Mouse (Mus musculus) forebrain, embryonic 12.5 days (tissue): ENCODE results near the gene Chd9. TPM values are rescaled to one million over a fixed set of nuclear protein-coding genes. Genes with fewer than 3 reads are reported as not detected.

Experiments used
- ATAC-seq: fragments of 200-750 bp; cut with Nextera tagmentation; 2 replicates; pipeline ENCODE4 v1.8.0; 2017; ENCODE audit warnings: moderate TSS enrichment; ENCODE audit not compliant: low FRiP score
- H3K27ac ChIP-seq: fragments of 300-500 bp; sonication (generic); 2 replicates; pipeline ENCODE4 v1.5.1; 2016; ENCODE audit warnings: mild to moderate bottlenecking
- H3K27me3 ChIP-seq: fragments of 300-500 bp; sonication (generic); 2 replicates; pipeline ENCODE4 v1.6.1; 2016; ENCODE audit warnings: mild to moderate bottlenecking
- H3K36me3 ChIP-seq: fragments of 300-500 bp; sonication (generic); replicated peaks from 2 replicates; pipeline ENCODE4 v1.6.1; 2016; ENCODE audit warnings: mild to moderate bottlenecking
- H3K4me1 ChIP-seq: fragments of 300-500 bp; sonication (generic); 2 replicates; pipeline ENCODE4 v1.6.1; 2016
- H3K4me2 ChIP-seq: fragments of 300-500 bp; sonication (generic); 2 replicates; pipeline ENCODE4 v1.6.1; 2016; ENCODE audit warnings: mild to moderate bottlenecking, moderate library complexity
- H3K4me3 ChIP-seq: fragments of 300-500 bp; sonication (generic); replicated peaks from 2 replicates; pipeline ENCODE4 v1.5.1; 2016; ENCODE audit warnings: mild to moderate bottlenecking
- H3K9ac ChIP-seq: fragments of 300-500 bp; sonication (generic); 2 replicates; pipeline ENCODE4 v1.6.1; 2016; ENCODE audit warnings: mild to moderate bottlenecking
- H3K9me3 ChIP-seq: fragments of 300-500 bp; sonication (generic); 2 replicates; pipeline ENCODE4 v1.6.1; 2016
- WGBS: fragments of 180-500 bp; shearing (Covaris S2); methylation state at CpG from one replicate; pipeline ENCODE4 v1.1.7; 2016; 5-methylcytosine and 5-hydroxymethylcytosine counted together
- polyA plus RNA-seq: library from polyadenylated mRNA; unstranded; fragments of >200 nt; fragmentation: Nextera tagmentation; extraction: Ambion mirVana; gene quantifications from 2 replicates; pipeline ENCODE4 v1.2.1, GENCODE M21; 2016

Chd9 gene
- 72.0 and 73.3 TPM in 2 replicates for polyA plus RNA-seq

DNA sequence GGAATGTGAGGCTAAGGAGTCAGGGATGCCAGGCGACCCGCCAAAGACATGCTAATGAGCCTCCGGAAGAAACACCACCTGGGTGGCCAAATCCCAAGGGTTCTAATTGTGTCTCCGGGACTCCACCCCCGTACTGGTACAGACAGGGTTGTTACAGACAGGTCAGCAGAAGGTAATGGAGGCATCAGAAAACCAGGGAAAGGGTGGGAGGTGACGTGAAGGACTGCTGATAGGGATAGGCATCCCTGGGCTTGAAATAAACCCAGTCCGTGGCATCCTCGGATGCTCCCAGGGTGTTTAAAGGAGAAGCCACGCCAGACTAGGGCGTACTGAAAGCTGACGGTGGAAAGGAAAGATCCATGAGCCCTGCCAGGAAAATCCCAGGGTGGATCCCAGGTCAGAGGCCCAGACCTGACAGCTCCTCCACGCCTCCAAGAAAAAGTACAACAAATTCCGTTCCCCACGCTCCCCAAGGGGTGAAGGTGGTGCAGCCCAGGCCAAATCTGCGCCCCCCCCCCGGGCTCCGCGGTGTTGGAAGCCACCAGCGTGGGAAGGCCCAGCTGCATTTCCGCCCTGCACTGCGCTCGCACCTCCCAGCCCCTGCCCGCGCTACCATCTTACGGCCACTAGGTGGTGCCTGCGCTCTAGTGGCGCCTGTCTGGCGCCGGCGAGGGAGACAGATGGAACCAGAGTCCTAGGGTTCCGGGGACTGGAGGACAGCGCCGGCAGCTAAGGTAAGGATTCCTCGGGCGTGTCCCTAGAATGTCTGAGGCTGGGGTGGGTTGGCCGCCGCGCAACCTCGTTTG, at the start of gene Chd9:
Chd9 (plus strand) TSS at position 172 of the 806 bp plus-strand sequence.
- WGBS = under 1% methylated on average over 38 of the region's 39 CpGs
- ATAC-seq = peak; percentile 94
- Histone ChIP-seq H3K4me1 (peaks cover 16% of the 10 kb centered on the region), H3K9me3 (no peaks in the 10 kb centered on the region), H3K4me3 (peak within 1 kb of the TSS; percentile 46), H3K36me3 (no peaks in the 10 kb centered on the region), H3K27me3 (peaks cover 6% of the 10 kb centered on the region), H3K9ac (peak within 1 kb of the TSS; percentile 50), H3K4me2 (peak within 1 kb of the TSS; percentile 72), H3K27ac (peak within 1 kb of the TSS; percentile 71)

DNA sequence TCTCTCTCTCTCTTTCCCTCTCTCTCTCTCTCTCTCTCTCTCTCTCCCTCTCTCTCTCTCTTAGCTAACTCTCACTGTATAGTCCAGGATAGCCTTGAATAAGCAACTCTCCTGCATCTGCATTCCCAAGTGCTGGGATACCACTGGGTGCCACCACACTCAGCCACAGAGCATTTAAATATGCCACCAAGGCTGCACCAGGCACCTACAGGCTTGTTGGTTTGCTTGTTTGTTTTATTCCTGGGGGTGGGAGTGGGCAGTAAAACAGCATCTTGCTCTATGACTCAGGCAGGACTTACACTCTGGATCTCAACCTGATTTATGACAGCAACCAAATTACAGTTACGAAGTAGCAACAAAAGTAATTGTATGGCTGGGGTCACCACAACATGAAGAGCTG, 36.5 kb upstream of the Chd9 start:
- Histone ChIP-seq H3K4me2 (no peak overlapping the region), H3K9ac (no peak overlapping the region), H3K4me1 (peaks cover 14% of the 10 kb centered on the region), H3K4me3 (no peak overlapping the region), H3K9me3 (no peaks in the 10 kb centered on the region), H3K36me3 (no peaks in the 10 kb centered on the region), H3K27me3 (no peaks in the 10 kb centered on the region), H3K27ac (no peak overlapping the region)
- WGBS = 94% methylated on average over 1 of the region's 1 CpGs
- ATAC-seq = no peak

DNA sequence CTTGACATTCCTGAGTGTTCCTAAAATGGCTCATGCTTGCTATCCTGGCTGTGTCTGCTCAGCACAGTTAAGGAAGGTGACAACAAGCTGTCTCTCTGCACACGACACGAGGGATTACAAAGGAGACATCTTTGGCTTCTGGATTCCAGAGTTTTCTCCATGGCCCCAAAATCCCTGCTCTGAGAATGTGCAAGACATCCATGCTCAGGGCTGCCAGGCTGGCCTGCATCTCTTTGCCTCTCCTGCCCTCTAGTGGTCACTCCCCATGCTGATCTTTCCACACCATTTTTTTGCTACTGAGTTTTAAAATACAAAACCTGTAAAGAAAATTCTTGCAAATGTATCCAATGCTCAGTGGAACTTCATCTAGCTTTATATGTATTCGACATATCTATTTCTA, 34.4 kb upstream of the Chd9 start:
- Histone ChIP-seq H3K27me3 (no peaks in the 10 kb centered on the region), H3K9ac (no peak overlapping the region), H3K36me3 (no peaks in the 10 kb centered on the region), H3K4me2 (no peak overlapping the region), H3K4me3 (no peak overlapping the region), H3K27ac (no peak overlapping the region), H3K9me3 (no peaks in the 10 kb centered on the region), H3K4me1 (peaks cover 14% of the 10 kb centered on the region)
- under 1% methylated on average over 3 of the region's 3 CpGs for WGBS
- 0 out of 2 replicates have a peak, but pooled peaks have one; percentile 46 for ATAC-seq

DNA sequence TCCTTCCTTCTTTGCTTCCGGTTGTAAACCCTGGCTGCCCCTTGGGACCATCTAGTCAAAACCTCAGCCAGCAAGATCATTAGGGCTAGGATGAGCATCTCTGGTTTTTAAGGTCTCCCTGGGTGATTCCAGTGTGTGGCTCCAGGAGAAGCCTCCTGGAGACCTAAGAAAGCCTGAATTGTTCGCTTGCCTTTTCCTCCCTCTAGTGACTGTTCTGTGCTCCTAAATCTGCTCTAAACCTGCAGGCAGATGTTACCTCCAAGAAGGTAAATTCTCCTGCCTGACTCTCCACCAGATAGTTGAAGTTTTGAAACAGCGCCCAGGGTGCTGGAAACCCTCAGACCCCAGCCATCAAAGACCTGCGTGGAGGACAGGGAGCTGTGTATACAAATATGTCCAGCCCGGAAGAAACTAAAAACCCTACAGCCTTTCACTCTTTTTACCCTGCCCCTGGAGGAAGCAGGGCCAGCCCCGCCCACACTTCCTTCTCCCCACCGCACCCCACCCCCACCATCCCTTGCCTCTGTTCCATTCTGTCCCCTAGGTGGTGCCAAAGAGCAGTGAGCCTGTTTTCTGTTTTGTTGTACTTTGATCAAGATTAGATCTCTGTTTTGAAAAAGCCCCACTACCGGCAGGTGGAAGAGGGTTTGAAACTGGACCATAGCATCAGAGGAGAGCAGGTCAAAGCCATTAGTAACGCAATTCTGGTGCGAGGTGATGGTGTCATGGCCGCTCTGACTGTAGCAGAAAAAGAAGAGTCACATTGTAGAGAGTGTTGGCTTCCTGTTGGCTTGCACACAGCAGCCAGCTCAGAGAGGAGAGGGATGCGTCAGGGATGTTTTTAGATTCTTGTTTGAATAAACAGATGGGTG, 32.9 kb upstream of the Chd9 start:
- Histone ChIP-seq H3K27ac (no peak overlapping the region), H3K9ac (no peak overlapping the region), H3K4me2 (peak overlapping the region; percentile 30), H3K9me3 (no peaks in the 10 kb centered on the region), H3K4me3 (0 out of 2 replicates have a peak overlapping the region, but pooled peaks have one; percentile 14), H3K27me3 (no peaks in the 10 kb centered on the region), H3K4me1 (peaks cover 14% of the 10 kb centered on the region), H3K36me3 (no peaks in the 10 kb centered on the region)
- 12% methylated on average over 12 of the region's 12 CpGs for WGBS
- ATAC-seq = peak; percentile 60

DNA sequence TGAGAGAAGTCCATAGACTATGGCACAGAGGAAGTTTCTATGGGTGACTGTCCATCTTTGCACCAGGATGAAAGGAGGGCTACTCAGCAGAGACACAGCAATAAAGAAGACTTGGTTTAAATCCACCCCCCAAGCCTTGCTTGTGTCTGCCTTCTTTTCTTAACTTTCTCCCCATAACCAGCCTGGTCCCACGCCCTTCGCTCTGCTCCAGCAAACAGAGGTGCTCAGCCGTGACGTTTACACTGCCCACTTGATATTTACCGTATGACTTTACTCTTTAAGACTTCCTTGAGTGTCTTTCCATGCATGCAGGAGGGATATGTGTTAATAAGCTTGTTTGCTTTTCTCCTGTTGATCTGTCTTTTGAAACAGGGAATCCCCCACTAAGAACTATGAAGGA, 28.7 kb upstream of the Chd9 start:
- H3K27ac ChIP-seq = no peak overlapping the region
- 85% methylated on average over 5 of the region's 5 CpGs for WGBS

DNA sequence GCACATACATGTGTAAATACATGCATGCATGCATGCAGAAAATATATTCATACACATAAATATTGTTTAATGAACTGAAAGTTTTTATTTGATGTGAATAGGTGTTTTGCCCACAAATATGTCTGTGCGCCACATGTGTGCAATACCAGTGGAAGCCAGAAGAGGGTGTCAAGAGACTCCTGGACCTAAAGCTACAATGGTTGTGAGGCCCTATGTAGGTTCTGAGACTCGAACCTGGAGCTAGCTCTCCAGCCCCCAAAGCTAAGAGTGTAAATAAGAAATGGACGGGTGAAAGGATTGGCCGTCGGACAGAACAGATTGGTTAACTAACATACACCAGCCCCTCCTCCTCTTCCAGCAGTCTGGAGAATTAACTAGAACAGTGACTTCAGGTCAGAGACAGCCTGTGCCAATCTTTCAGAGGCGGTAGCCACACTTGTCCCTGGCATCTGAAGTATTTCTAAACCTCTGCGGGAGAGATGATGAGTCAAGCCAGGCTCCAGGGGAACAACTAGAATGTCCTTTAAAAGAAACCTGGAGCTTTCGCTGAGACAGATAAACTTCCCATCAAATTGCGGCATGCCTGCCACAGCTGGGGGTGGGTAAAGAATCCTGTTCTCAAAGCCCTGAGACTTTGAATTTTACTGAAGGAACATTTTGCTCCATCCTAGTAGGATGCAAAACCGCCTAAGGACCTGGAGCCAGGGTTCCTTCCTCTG, 14.4 kb upstream of the Chd9 start:
- H3K9me3 ChIP-seq = no peaks in the 10 kb centered on the region
- H3K27me3 ChIP-seq = no peaks in the 10 kb centered on the region
- H3K36me3 ChIP-seq = no peaks in the 10 kb centered on the region
- H3K4me2 ChIP-seq = no peak overlapping the region
- 86% methylated on average over 10 of the region's 10 CpGs for WGBS
- H3K27ac ChIP-seq = no peak overlapping the region
- peaks cover 12% of the 10 kb centered on the region for H3K4me1 ChIP-seq
- no peak overlapping the region for H3K4me3 ChIP-seq
- ATAC-seq = no peak
- H3K9ac ChIP-seq = no peak overlapping the region

More for the DNA sequence above, 28.7 kb upstream of the Chd9 start:
- H3K4me3 ChIP-seq = no peak overlapping the region
- H3K9ac ChIP-seq = no peak overlapping the region
- H3K9me3 ChIP-seq = 0 out of 2 replicates have a peak, but pooled peaks cover 4% of the 10 kb centered on the region
- H3K4me2 ChIP-seq = no peak overlapping the region
- H3K36me3 ChIP-seq = no peaks in the 10 kb centered on the region
- peaks cover 10% of the 10 kb centered on the region for H3K4me1 ChIP-seq
- H3K27me3 ChIP-seq = no peaks in the 10 kb centered on the region
- no peak for ATAC-seq

DNA sequence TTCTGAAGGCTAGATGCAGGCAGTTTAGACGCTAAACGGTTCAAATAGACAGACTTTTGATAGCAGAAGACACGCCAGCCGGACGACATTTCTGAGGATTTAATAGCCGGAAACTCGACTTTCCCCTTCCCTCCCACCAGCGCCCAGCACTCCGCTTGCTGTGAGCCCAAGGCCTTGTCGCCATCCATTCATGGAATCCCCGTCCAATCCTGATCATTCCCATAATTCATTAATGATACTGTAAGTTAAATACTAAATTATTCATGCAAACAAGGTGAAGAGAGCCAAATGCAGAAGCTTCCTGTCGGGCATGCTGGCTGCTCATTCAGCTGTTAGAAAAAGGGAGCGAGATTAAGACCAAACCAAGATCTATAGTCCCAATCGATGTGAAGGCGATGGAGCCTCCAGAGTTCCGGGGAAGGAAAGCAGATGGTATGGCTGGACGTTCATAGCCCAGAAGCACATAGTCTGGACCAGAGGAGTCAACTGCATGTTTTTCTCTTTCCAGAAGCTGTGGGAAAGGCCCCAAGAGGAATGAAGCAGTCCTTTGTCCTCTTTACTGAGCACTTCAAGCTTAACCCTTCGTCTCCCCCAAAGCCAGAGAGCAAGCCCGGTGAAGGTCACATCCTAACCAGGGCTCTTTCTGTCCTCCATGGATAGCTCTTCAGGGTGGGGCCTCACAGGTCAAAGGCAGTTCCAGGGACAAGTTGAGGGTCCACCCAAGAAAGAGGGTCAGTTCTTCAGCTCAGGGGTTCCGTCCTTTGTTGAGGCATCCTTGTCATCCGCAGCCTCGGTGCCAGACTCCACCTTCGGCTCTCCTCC, 11.9 kb upstream of the Chd9 start:
- Histone ChIP-seq H3K9ac (no peak overlapping the region), H3K36me3 (no peaks in the 10 kb centered on the region), H3K4me3 (no peak overlapping the region), H3K27me3 (no peaks in the 10 kb centered on the region), H3K4me1 (peaks cover 12% of the 10 kb centered on the region), H3K27ac (no peak overlapping the region), H3K9me3 (no peaks in the 10 kb centered on the region), H3K4me2 (no peak overlapping the region)
- WGBS = 73% methylated on average over 23 of the region's 23 CpGs
- ATAC-seq = no peak

DNA sequence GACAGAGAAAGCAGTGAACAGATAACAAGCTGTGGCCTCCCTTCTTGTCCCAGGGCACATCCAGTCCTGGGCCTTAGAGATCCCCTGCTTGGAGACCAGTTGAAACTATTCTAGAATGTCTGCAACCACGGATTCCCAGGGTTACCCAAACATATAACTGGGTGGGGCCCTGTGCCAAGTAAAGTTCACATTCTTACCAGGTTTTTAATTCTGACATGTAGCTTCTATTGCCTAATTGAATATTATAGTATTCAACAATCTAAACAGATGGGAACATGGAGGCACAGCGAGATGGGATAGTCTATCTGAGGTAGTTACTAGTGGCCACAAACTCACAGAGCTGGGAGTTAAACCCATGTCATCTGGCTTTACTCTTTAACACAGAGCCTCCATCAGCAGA, 10.9 kb upstream of the Chd9 start, which contains the start of gene Gm19935:
Gm19935 (minus strand) TSS at position 101 of the 400 bp plus-strand sequence.
- Histone ChIP-seq H3K4me3 (no peak within 1 kb of the TSS), H3K27me3 (no peaks in the 10 kb centered on the region), H3K36me3 (no peaks in the 10 kb centered on the region), H3K4me1 (peaks cover 12% of the 10 kb centered on the region), H3K9me3 (no peaks in the 10 kb centered on the region), H3K4me2 (no peak within 1 kb of the TSS), H3K9ac (no peak within 1 kb of the TSS), H3K27ac (no peak within 1 kb of the TSS)
- WGBS = 81% methylated on average over 2 of the region's 2 CpGs
- ATAC-seq = no peak

DNA sequence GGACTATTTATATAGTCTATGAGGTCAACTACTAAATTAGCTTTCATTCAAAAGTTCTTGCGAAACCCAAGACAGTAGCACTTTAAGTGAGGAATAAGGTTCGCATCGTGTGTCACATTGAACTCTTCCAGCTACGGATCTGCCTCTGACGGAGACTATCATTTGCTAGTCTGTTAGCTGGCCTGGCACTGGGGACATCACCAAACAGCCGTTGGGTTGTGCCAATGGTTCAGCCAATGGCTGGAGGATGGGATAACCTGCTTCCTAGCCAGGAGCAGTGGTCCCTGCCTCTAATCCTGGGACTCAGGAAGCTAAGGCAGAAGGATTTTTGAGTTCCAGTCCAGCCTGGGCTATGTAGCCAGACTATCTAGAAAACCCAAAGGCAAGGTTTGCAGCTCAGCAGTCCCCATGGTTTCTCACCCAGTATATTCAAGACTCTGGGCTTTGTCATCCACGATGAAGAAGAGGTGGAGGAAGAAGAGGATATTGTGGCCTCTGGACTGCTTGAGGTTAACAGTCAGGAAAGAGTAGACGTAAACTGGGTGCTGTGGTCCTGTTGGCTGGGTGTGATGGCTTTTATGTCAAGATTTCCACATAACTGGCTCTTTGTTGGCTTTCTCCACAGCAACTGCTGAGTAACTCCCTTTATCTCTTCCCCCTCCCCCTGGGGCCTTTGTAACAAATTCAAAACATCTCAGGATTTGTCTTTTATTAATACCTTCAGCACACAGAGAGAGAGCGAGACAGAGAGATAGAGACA, 8.4 kb upstream of the Chd9 start:
- H3K27ac ChIP-seq = no peak overlapping the region
- H3K27me3 ChIP-seq = no peaks in the 10 kb centered on the region
- H3K9ac ChIP-seq = no peak overlapping the region
- no peaks in the 10 kb centered on the region for H3K9me3 ChIP-seq
- H3K36me3 ChIP-seq = no peaks in the 10 kb centered on the region
- H3K4me3 ChIP-seq = no peak overlapping the region
- H3K4me1 ChIP-seq = peaks cover 12% of the 10 kb centered on the region
- WGBS = 83% methylated on average over 9 of the region's 9 CpGs
- H3K4me2 ChIP-seq = no peak overlapping the region
- no peak for ATAC-seq

DNA sequence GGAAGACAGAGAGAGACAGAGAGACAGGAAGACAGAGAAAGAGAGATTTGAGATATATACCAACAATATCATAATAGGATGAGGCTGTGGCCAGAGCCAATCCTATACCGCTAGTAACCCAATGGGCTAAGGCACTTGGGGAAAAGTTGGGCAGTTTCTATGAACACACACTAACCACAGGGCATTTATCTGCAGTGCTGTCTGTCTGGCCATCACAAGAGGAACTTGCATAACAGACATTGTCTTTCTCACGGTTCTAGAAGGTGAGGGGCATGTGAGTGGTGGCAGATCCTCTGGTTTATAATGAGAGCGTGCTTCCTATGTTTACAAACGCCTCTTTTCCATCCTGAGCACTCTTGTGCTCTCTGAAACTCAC, 7.8 kb upstream of the Chd9 start:
- H3K4me3 ChIP-seq = no peak overlapping the region
- no peaks in the 10 kb centered on the region for H3K36me3 ChIP-seq
- no peaks in the 10 kb centered on the region for H3K9me3 ChIP-seq
- H3K4me1 ChIP-seq = peaks cover 12% of the 10 kb centered on the region
- no peak overlapping the region for H3K27ac ChIP-seq
- H3K27me3 ChIP-seq = peaks cover 2% of the 10 kb centered on the region
- no peak overlapping the region for H3K9ac ChIP-seq
- WGBS = 89% methylated on average over 4 of the region's 4 CpGs
- ATAC-seq = no peak
- H3K4me2 ChIP-seq = no peak overlapping the region

DNA sequence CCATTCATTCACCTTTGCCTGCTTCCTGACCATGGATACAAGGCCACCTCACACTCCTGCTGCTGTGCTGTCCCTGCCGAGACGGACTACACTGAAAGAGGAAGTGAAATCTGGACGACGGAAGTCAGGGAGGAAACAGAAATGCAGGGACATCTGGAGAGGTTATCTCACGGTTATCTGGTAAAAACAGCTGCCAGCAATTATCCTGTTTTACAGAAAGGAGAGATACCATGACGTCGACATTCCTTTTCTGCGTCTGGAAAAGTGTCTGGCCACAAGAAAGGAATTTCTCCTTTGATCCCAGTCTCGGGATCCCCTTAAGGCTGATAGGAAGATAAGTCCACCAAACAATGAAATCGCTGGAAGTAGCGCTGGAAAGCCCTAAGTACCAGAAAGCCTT, 5.7 kb upstream of the Chd9 start:
- Histone ChIP-seq H3K36me3 (no peaks in the 10 kb centered on the region), H3K27ac (no peak overlapping the region), H3K9ac (no peak overlapping the region), H3K9me3 (no peaks in the 10 kb centered on the region), H3K4me2 (no peak overlapping the region), H3K4me3 (no peak overlapping the region), H3K27me3 (peaks cover 6% of the 10 kb centered on the region), H3K4me1 (no peaks in the 10 kb centered on the region; the same call in 1 of the 2 replicates)
- no peak for ATAC-seq
- 70% methylated on average over 11 of the region's 11 CpGs for WGBS
